Mouse (Mus musculus) brain, embryonic 14.5 days (tissue): ENCODE results near the gene Atp6v0e2.

ENCODE experiments used
- CTCF ChIP-seq: fragments of 200-500 bp; IDR thresholded peaks from 2 replicates; pipeline ENCODE4 v1.5.1; 2012; ENCODE audit warnings: inconsistent platforms, mild to moderate bottlenecking, moderate library complexity, borderline replicate concordance; ENCODE audit not compliant: insufficient read depth, insufficient read length; ENCODE audit errors: extremely low read depth
- POLR2A ChIP-seq: fragments of 200-500 bp; IDR thresholded peaks from 2 replicates; pipeline ENCODE4 v1.6.1; 2012; ENCODE audit warnings: mild to moderate bottlenecking, inconsistent platforms, borderline replicate concordance; ENCODE audit not compliant: poor library complexity, insufficient read depth, insufficient read length, severe bottlenecking; ENCODE audit errors: extremely low read depth

- TF ChIP-seq POLR2A (no peak), CTCF (no peak)
Observed at GRCm38 (mm10) chr6:48578736-48579135, 41.3 kb downstream of the Atp6v0e2 start.
